Mouse (Mus musculus) kidney, postnatal 14 days (tissue): ENCODE data around the gene Znhit2.
A peak's percentile ranks its signal among the peaks of the same experiment; 100 is the strongest.

Experiments
- DNase-seq: peaks from one replicate; pipeline ENCODE4 v3.0.0; 2022; ENCODE audit warnings: mixed read lengths

The Znhit2 gene

GRCm38 (mm10) chr19:6076564-6077393 lies 15.8 kb downstream of the Znhit2 start, which contains the start of gene Vps51:
Vps51 (minus strand) TSS chr19:6077231.
- peak; percentile 92 for DNase-seq

- no peak for DNase-seq
Observed at GRCm38 (mm10) chr19:6079983-6080480, 19.0 kb downstream of the Znhit2 start, which contains the start of gene Tmem262. Tmem262 (plus strand) TSS chr19:6080033.

GRCm38 (mm10) chr19:6082156-6082555 lies 21.2 kb downstream of the Znhit2 start, which contains the start of gene Gm28374:
Gm28374 (minus strand) TSS chr19:6082256.
- no peak for DNase-seq

- peak; percentile 98 for DNase-seq
Observed at GRCm38 (mm10) chr19:6084478-6085248, 23.7 kb downstream of the Znhit2 start, which contains the start of the genes Zfpl1 and Cdca5. Zfpl1 (minus strand) TSS chr19:6084956. Cdca5 (plus strand) TSS chr19:6084983.

- peak; percentile 70 for DNase-seq
Observed at GRCm38 (mm10) chr19:6085417-6085879, 24.5 kb downstream of the Znhit2 start.

GRCm38 (mm10) chr19:6088841-6089240 lies 27.8 kb downstream of the Znhit2 start:
- no peak for DNase-seq

GRCm38 (mm10) chr19:6094119-6094518 lies 33.1 kb downstream of the Znhit2 start, which contains the start of gene AC131692.1:
AC131692.1 (plus strand) TSS chr19:6094419.
- no peak for DNase-seq

- peak; percentile 47 for DNase-seq
Observed at GRCm38 (mm10) chr19:6097847-6098246, 36.9 kb downstream of the Znhit2 start.

- DNase-seq: no peak
Observed at GRCm38 (mm10) chr19:6101186-6101585, 40.2 kb downstream of the Znhit2 start.

- DNase-seq: no peak
Observed at GRCm38 (mm10) chr19:6102169-6102853, 41.3 kb downstream of the Znhit2 start.

GRCm38 (mm10) chr19:6104476-6104875 lies 43.5 kb downstream of the Znhit2 start:
- no peak for DNase-seq

- no peak for DNase-seq
Observed at GRCm38 (mm10) chr19:6105586-6105985, 44.6 kb downstream of the Znhit2 start, which contains the start of gene Naaladl1. Naaladl1 (plus strand) TSS chr19:6105782.
